Mouse (Mus musculus) left cerebral cortex, adult 18-20 months (tissue): ENCODE data around the gene Lars2. TPM values are rescaled to one million over a fixed set of nuclear protein-coding genes. Genes with fewer than 3 reads are reported as not detected.

ENCODE experiments used
- DNase-seq, 2 experiments: peaks; one replicate each; pipeline ENCODE4 v3.0.0; 2021 to 2022; ENCODE audit warnings: low spot score in 2 of 2, mixed read lengths in 1 of 2
- total RNA-seq, 2 experiments: library from RNA; stranded (reverse); gene quantifications; 2 replicates each; pipeline ENCODE4 v1.2.3; 2021

Lars2 gene
- total RNA-seq, 2 experiments from 2014 or later, result 33.7 to 36.0 TPM

GRCm38 (mm10) chr9:123468406-123469085, 101.8 kb downstream of the Lars2 start:
- no peak for DNase-seq

GRCm38 (mm10) chr9:123469087-123469486, 102.4 kb downstream of the Lars2 start:
- DNase-seq, result no peak

GRCm38 (mm10) chr9:123473377-123473776, 106.7 kb downstream of the Lars2 start:
- no peak for DNase-seq

GRCm38 (mm10) chr9:123475569-123475968, 108.8 kb downstream of the Lars2 start:
- no peak for DNase-seq

GRCm38 (mm10) chr9:123478031-123478585, 111.4 kb downstream of the Lars2 start:
- peak; percentile 35 to 36 for DNase-seq

- peak; percentile 14 to 30 for DNase-seq
Observed at GRCm38 (mm10) chr9:123478586-123479195, 112.0 kb downstream of the Lars2 start, which contains the start of gene Limd1. Limd1 (plus strand) TSS chr9:123478706.

GRCm38 (mm10) chr9:123479196-123479669, 112.5 kb downstream of the Lars2 start:
- no peak for DNase-seq

GRCm38 (mm10) chr9:123479876-123480252, 113.1 kb downstream of the Lars2 start:
- DNase-seq, result no peak

- no peak for DNase-seq
Observed at GRCm38 (mm10) chr9:123480253-123480921, 113.7 kb downstream of the Lars2 start.

- DNase-seq, result no peak
Observed at GRCm38 (mm10) chr9:123481136-123481535, 114.4 kb downstream of the Lars2 start.

- no peak for DNase-seq
Observed at GRCm38 (mm10) chr9:123483598-123483997, 116.9 kb downstream of the Lars2 start.

GRCm38 (mm10) chr9:123484830-123485229, 118.1 kb downstream of the Lars2 start:
- no peak for DNase-seq

- no peak for DNase-seq
Observed at GRCm38 (mm10) chr9:123485561-123485960, 118.8 kb downstream of the Lars2 start.

- no peak for DNase-seq
Observed at GRCm38 (mm10) chr9:123486635-123487034, 119.9 kb downstream of the Lars2 start.

GRCm38 (mm10) chr9:123489073-123489472, 122.3 kb downstream of the Lars2 start:
- DNase-seq, result no peak

GRCm38 (mm10) chr9:123489727-123490343, 123.1 kb downstream of the Lars2 start:
- no peak for DNase-seq

- DNase-seq, result no peak
Observed at GRCm38 (mm10) chr9:123490930-123491329, 124.2 kb downstream of the Lars2 start.

- DNase-seq, result peak in 1 of 2 experiments; percentile 37
Observed at GRCm38 (mm10) chr9:123491917-123492585, 125.3 kb downstream of the Lars2 start.

- DNase-seq, result no peak
Observed at GRCm38 (mm10) chr9:123496665-123497064, 129.9 kb downstream of the Lars2 start.

- no peak for DNase-seq
Observed at GRCm38 (mm10) chr9:123497906-123498305, 131.2 kb downstream of the Lars2 start.

- no peak for DNase-seq
Observed at GRCm38 (mm10) chr9:123500480-123500879, 133.8 kb downstream of the Lars2 start.
